Mouse (Mus musculus) layer of hippocampus, adult 9-11 months (tissue): Measurements from ENCODE around the gene Otop3.
A peak's percentile ranks its signal among the peaks of the same experiment; 100 is the strongest.

Experiments
- DNase-seq: peaks from one replicate; pipeline ENCODE4 v3.0.0; 2022

Gene Otop3

DNA sequence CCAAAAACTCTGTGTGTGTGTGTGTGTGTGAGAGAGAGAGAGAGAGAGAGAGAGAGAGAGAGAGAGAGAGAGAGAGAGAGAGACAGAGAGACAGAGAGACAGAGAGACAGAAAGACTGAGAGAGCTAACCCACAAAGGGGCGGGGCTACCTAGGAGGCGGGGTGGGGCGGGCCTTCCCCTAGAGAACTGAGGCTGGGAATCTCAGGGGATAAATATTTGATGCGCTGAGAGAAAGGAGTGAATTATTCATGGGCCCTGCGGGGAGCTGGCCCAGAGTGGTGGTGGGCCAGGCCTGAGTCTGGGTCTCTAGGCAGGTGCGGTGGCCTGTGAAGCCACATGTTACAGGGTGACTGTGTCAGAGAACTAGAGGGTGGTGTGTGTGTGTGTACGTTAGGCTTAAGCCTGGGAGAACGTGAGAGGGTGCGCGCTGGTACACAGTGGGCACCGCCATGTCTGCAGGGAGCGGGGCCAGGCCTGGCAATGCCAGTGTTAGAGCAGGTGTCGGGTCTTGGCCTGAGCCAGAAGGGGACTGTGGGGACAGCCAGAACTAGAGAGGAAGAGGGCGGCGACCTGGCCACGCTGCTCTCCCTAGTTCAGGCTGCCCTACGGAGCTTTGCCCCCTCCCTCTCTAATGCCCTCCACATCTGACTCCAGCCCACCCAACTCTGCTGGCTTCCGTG, 14.7 kb upstream of the Otop3 start:
- no peak for DNase-seq

DNA sequence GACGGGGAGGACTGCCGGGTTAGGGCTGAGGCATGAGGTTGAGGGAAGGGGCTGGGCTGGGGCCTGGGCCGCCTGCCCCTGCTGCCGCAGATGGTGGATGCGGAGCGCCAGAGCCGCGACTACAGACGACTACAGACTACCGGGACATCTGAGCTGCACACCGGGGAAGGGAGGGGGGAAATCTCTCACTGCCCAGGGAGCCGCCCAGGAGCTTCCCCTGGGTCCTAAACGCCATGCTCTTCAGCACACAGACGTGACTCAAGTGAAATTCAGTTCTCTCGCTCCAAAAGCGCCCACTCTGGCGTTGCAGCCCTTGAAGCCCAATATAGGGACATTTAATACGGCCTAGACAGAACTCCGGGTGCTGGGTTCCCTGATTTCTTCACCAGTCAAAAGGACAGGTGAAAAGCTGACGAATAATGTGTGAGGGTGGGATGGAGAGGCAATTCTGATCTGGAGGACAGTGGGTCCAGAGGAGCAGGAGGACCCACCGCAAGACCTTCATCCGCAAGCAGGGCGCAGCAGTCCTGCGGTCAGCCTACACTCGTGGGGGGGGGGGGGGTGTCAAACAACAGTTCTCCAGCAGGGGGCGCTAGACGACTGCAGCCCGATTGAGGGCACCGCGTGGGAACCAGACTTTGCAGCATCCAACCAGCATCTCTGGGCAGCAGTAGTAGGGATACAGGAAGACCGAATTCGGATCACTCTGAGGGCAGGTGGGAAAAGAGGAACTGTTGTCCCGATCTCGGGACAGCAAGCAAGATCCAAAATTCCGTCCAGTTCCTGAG, 12.4 kb upstream of the Otop3 start, which contains the start of gene Ush1g:
Ush1g (minus strand) TSS at position 136 of the 788 bp plus-strand sequence.
- peak; percentile 28 for DNase-seq

- DNase-seq, result no peak
Measured at GRCm38 (mm10) chr11:115323354-115323753, 11.2 kb upstream of the Otop3 start.

- peak; percentile 28 for DNase-seq
Measured at GRCm38 (mm10) chr11:115326730-115327129, 7.8 kb upstream of the Otop3 start.

GRCm38 (mm10) chr11:115329339-115329738, 5.2 kb upstream of the Otop3 start:
- DNase-seq, result no peak

- no peak for DNase-seq
Measured at GRCm38 (mm10) chr11:115335223-115335622, 692 bp downstream of the Otop3 start.

DNA sequence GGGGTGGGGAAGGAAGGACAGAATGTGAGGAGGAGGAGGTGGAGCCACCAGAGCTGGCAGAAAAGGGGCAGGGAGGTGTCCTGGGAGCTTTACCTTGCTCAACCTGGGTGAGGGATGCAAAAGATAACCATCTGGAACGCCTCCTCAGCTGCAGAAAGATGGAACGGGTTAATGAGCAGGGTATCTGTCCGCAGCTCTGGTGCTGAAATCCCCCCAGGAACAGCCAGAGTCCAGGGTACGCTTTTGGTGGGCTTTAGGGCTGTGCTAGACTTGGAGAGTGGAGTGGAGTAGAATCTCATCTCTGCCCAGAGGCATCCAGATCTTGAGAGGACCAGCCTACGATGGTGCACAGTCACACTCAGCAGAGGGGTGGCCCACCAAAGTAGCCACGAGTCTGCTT, 1.6 kb downstream of the Otop3 start:
- DNase-seq, result no peak

GRCm38 (mm10) chr11:115337350-115337749, 2.8 kb downstream of the Otop3 start:
- no peak for DNase-seq

- no peak for DNase-seq
Measured at GRCm38 (mm10) chr11:115337826-115338225, 3.3 kb downstream of the Otop3 start.

- DNase-seq, result no peak
Measured at GRCm38 (mm10) chr11:115341246-115341645, 6.7 kb downstream of the Otop3 start.

- DNase-seq, result no peak
Measured at GRCm38 (mm10) chr11:115341866-115342265, 7.3 kb downstream of the Otop3 start.

GRCm38 (mm10) chr11:115344967-115345366, 10.4 kb downstream of the Otop3 start:
- DNase-seq, result no peak

DNA sequence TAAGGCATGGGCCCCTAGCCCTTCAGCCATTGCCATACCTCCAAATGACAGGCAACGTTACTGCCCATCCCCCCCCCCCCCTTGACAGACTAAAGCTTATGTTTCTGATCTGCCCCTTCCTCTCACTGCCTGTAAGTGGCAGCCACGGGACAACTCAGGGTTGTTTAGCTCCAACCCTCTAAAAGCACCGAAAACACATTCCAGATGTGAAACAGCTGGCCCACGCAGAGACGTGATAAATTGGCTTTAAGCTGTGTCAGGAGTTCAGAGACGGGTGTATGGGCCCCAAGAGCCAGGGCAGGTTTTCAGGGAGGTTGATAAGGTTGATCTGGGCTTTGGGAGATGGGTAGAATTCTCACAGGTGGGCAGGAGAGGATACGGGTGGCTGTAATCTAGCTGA, 11.0 kb downstream of the Otop3 start:
- no peak for DNase-seq

GRCm38 (mm10) chr11:115348681-115349248, 14.2 kb downstream of the Otop3 start:
- no peak for DNase-seq

GRCm38 (mm10) chr11:115349976-115350375, 15.4 kb downstream of the Otop3 start:
- no peak for DNase-seq

DNA sequence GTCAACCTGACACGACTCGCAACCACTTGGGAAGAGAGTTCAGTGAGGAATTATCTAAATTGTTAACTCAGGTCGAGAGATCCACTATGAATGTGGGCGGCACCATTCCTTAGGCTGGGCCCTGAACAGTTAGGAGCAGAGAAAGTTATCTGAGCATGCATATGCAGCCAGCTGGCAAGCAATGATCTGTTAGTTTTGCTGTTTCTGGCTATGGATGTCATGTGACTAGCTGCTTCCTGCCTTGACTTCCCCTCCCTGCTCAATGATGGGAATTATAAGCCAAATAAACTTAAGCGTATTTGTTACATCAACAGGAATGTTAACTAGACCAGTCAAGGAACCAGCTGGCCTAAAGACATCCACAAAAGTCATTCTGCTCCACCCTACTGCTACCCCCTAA, 18.8 kb downstream of the Otop3 start:
- DNase-seq, result no peak

GRCm38 (mm10) chr11:115354183-115354582, 19.7 kb downstream of the Otop3 start:
- no peak for DNase-seq

DNA sequence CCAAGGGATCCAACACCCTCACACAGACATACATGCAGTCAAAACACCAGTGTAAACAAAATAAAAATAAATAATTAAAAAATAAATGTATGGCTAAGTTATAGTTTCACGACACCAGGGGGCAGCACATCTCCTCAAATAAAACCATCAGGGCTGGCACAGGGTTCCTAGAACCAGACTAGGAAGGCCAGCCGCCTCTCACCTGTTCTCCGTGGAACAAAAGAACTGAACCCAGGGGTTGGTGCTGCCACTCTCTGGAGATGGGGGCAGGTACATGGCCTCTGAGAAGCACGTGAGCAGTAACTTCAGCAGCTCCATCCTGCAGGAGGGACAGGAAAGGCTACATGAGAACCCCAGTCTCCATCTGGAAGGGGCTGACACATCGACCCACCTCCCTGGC, 23.9 kb downstream of the Otop3 start:
- peak; percentile 46 for DNase-seq

GRCm38 (mm10) chr11:115359293-115359692, 24.8 kb downstream of the Otop3 start:
- no peak for DNase-seq

DNA sequence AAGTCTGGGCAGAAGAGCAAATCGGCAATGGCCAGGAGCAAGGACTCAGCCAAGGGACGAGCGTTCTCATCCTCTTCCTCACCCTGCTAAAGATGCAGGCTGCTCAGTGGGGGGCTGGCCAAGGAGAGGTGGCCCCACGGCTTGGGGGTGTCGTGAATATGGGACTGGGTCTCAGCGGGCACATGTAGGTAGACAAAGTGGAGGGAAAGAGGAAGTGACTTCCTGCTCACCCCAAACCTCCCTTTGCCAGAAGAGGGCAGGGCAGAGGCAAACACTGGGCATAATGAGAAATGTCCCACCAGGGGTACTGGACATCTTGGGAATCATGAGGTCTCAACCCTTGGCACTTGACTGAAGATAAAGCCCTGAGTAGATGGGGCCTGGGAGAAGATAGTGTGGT, 25.2 kb downstream of the Otop3 start:
- DNase-seq, result no peak

DNA sequence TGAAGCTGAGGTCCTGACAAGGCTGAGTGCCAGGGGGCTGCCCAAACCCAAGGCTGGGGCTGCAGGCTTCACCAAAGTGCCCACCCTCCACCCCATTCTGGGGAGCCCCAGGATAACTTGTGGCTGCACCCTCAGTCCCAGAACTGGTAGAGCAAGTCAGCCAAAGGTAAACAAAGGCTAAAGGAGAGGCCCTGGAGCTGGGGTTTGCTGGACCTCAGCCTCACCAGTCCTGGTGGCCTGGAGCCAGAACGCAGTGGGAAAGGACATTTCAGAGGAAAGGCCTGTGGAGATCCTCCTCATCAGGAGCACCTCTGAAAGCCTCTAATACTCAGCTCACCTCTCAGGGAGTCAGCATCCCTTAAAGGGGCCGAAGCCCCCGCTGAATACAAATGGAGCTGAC, 29.6 kb downstream of the Otop3 start:
- no peak for DNase-seq

- peak; percentile 56 for DNase-seq
Measured at GRCm38 (mm10) chr11:115366039-115366705, 31.6 kb downstream of the Otop3 start.

GRCm38 (mm10) chr11:115366706-115367394, 32.3 kb downstream of the Otop3 start:
- peak; percentile 77 for DNase-seq
